Mouse (Mus musculus) embryonic facial prominence, embryonic 10.5 days (tissue): ENCODE results near the gene Asf1b. TPM values are rescaled to one million over a fixed set of nuclear protein-coding genes. Genes with fewer than 3 reads are reported as not detected.

Experiments used
- DNase-seq: peaks from one replicate; pipeline ENCODE4 v3.0.0-alpha.2; 2017; ENCODE audit warnings: low spot score
- H3K27ac ChIP-seq: fragments of 300-500 bp; sonication (generic); replicated peaks from 2 replicates; pipeline ENCODE4 v1.5.1; 2016; ENCODE audit warnings: mild to moderate bottlenecking
- H3K27me3 ChIP-seq: fragments of 300-500 bp; sonication (generic); replicated peaks from 2 replicates; pipeline ENCODE4 v1.6.1; 2016; ENCODE audit warnings: low read depth, mild to moderate bottlenecking; ENCODE audit not compliant: poor library complexity, severe bottlenecking
- H3K36me3 ChIP-seq: fragments of 300-500 bp; sonication (generic); replicated peaks from 2 replicates; pipeline ENCODE4 v1.6.1; 2016; ENCODE audit warnings: mild to moderate bottlenecking, moderate library complexity
- H3K4me1 ChIP-seq: fragments of 300-500 bp; sonication (generic); 2 replicates; pipeline ENCODE4 v1.6.1; 2016
- H3K4me3 ChIP-seq: fragments of 300-500 bp; sonication (generic); 2 replicates; pipeline ENCODE4 v1.5.1; 2016; ENCODE audit warnings: mild to moderate bottlenecking, moderate library complexity
- H3K9me3 ChIP-seq: fragments of 300-500 bp; sonication (generic); 2 replicates; pipeline ENCODE4 v1.6.1; 2016; ENCODE audit warnings: mild to moderate bottlenecking
- WGBS: fragments of 180-500 bp; shearing (Covaris S2); methylation state at CpG from one replicate; pipeline ENCODE4 v1.1.7; 2016; 5-methylcytosine and 5-hydroxymethylcytosine counted together
- polyA plus RNA-seq: library from polyadenylated mRNA; unstranded; fragments of >200 nt; fragmentation: Nextera tagmentation; extraction: Ambion mirVana; gene quantifications from 2 replicates; pipeline ENCODE4 v1.2.1, GENCODE M21; 2016

The Asf1b gene
- polyA plus RNA-seq: 95.4 and 105 TPM in 2 replicates

- under 1% methylated on average over 75 of the region's 75 CpGs for WGBS
- H3K4me1 ChIP-seq: peaks cover 23% of the 10 kb centered on the region
- no peaks in the 10 kb centered on the region for H3K27me3 ChIP-seq
- peak within 1 kb of the TSS; percentile 86 for H3K4me3 ChIP-seq
- H3K27ac ChIP-seq: peak within 1 kb of the TSS; percentile 81
- H3K9me3 ChIP-seq: no peaks in the 10 kb centered on the region
- H3K36me3 ChIP-seq: peaks cover 18% of the 10 kb centered on the region
- DNase-seq: peak; percentile 100
Measured at GRCm38 (mm10) chr8:83955106-83955957, at the start of gene Asf1b, which contains the start of gene Gm10644. Gene Asf1b (plus strand): TSS chr8:83955507. Gene Gm10644 (minus strand): TSS chr8:83955205.

- whole genome bisulfite sequencing: 89% methylated on average over 6 of the region's 6 CpGs
- Histone ChIP-seq H3K27ac (no peak overlapping the region), H3K4me1 (peaks cover 50% of the 10 kb centered on the region), H3K9me3 (no peaks in the 10 kb centered on the region), H3K36me3 (peaks cover 42% of the 10 kb centered on the region), H3K4me3 (no peak overlapping the region), H3K27me3 (no peaks in the 10 kb centered on the region)
- no peak for DNase-seq
Measured at GRCm38 (mm10) chr8:83908583-83908982, 46.7 kb upstream of the Asf1b start.

GRCm38 (mm10) chr8:83909311-83909710 lies 46.0 kb upstream of the Asf1b start:
- DNase-seq: no peak
- no peaks in the 10 kb centered on the region for H3K9me3 ChIP-seq
- peaks cover 42% of the 10 kb centered on the region for H3K36me3 ChIP-seq
- 61% methylated on average over 8 of the region's 8 CpGs for WGBS
- peaks cover 46% of the 10 kb centered on the region for H3K4me1 ChIP-seq
- no peak overlapping the region for H3K4me3 ChIP-seq
- H3K27ac ChIP-seq: 0 out of 2 replicates have a peak overlapping the region, but pooled peaks have one; percentile 20
- no peaks in the 10 kb centered on the region for H3K27me3 ChIP-seq

- no peak overlapping the region for H3K4me3 ChIP-seq
- 0 out of 2 replicates have a peak overlapping the region, but pooled peaks have one; percentile 21 for H3K27ac ChIP-seq
- no peaks in the 10 kb centered on the region for H3K9me3 ChIP-seq
- WGBS: 81% methylated on average over 5 of the region's 5 CpGs
- H3K27me3 ChIP-seq: no peaks in the 10 kb centered on the region
- peaks cover 44% of the 10 kb centered on the region for H3K4me1 ChIP-seq
- no peak for DNase-seq
- H3K36me3 ChIP-seq: peaks cover 40% of the 10 kb centered on the region
Measured at GRCm38 (mm10) chr8:83911809-83912731, 43.2 kb upstream of the Asf1b start.

GRCm38 (mm10) chr8:83914232-83914631 lies 41.1 kb upstream of the Asf1b start:
- 89% methylated on average over 3 of the region's 3 CpGs for WGBS
- Histone ChIP-seq H3K27ac (no peak overlapping the region), H3K27me3 (no peaks in the 10 kb centered on the region), H3K4me1 (peaks cover 32% of the 10 kb centered on the region), H3K4me3 (no peak overlapping the region), H3K9me3 (no peaks in the 10 kb centered on the region), H3K36me3 (peaks cover 48% of the 10 kb centered on the region)
- DNase-seq: no peak

GRCm38 (mm10) chr8:83914860-83915259 lies 40.4 kb upstream of the Asf1b start:
- peak overlapping the region; percentile 5; the same call in 1 of the 2 replicates for H3K27ac ChIP-seq
- no peaks in the 10 kb centered on the region for H3K27me3 ChIP-seq
- no peaks in the 10 kb centered on the region for H3K9me3 ChIP-seq
- no peak for DNase-seq
- no peak overlapping the region for H3K4me3 ChIP-seq
- peaks cover 49% of the 10 kb centered on the region for H3K36me3 ChIP-seq
- WGBS: 65% methylated on average over 5 of the region's 5 CpGs
- peaks cover 26% of the 10 kb centered on the region for H3K4me1 ChIP-seq

GRCm38 (mm10) chr8:83916015-83916414 lies 39.3 kb upstream of the Asf1b start:
- Histone ChIP-seq H3K4me1 (peaks cover 22% of the 10 kb centered on the region), H3K9me3 (no peaks in the 10 kb centered on the region), H3K27ac (no peak overlapping the region), H3K36me3 (peaks cover 57% of the 10 kb centered on the region), H3K4me3 (no peak overlapping the region), H3K27me3 (no peaks in the 10 kb centered on the region)
- whole genome bisulfite sequencing: 77% methylated on average over 5 of the region's 5 CpGs
- no peak for DNase-seq

- no peak for DNase-seq
- no peak overlapping the region for H3K27ac ChIP-seq
- H3K36me3 ChIP-seq: peaks cover 63% of the 10 kb centered on the region
- 86% methylated on average over 6 of the region's 6 CpGs for WGBS
- peaks cover 17% of the 10 kb centered on the region for H3K4me1 ChIP-seq
- H3K9me3 ChIP-seq: no peaks in the 10 kb centered on the region
- H3K4me3 ChIP-seq: no peak overlapping the region
- no peaks in the 10 kb centered on the region for H3K27me3 ChIP-seq
Measured at GRCm38 (mm10) chr8:83917566-83917965, 37.7 kb upstream of the Asf1b start.

- no peaks in the 10 kb centered on the region for H3K27me3 ChIP-seq
- peak; percentile 79 for DNase-seq
- H3K4me3 ChIP-seq: no peak overlapping the region
- WGBS: 75% methylated on average over 3 of the region's 3 CpGs
- H3K4me1 ChIP-seq: no peaks in the 10 kb centered on the region
- peaks cover 87% of the 10 kb centered on the region for H3K36me3 ChIP-seq
- no peaks in the 10 kb centered on the region for H3K9me3 ChIP-seq
- no peak overlapping the region for H3K27ac ChIP-seq
Measured at GRCm38 (mm10) chr8:83921558-83921957, 33.7 kb upstream of the Asf1b start.

GRCm38 (mm10) chr8:83922727-83923126 lies 32.6 kb upstream of the Asf1b start:
- peaks cover 91% of the 10 kb centered on the region for H3K36me3 ChIP-seq
- DNase-seq: no peak
- H3K27me3 ChIP-seq: no peaks in the 10 kb centered on the region
- 89% methylated on average over 8 of the region's 8 CpGs for WGBS
- H3K27ac ChIP-seq: no peak overlapping the region
- no peaks in the 10 kb centered on the region for H3K4me1 ChIP-seq
- no peaks in the 10 kb centered on the region for H3K9me3 ChIP-seq
- no peak overlapping the region for H3K4me3 ChIP-seq

- no peak overlapping the region for H3K4me3 ChIP-seq
- H3K27me3 ChIP-seq: no peaks in the 10 kb centered on the region
- DNase-seq: no peak
- H3K4me1 ChIP-seq: no peaks in the 10 kb centered on the region
- 86% methylated on average over 5 of the region's 5 CpGs for WGBS
- no peaks in the 10 kb centered on the region for H3K9me3 ChIP-seq
- no peak overlapping the region for H3K27ac ChIP-seq
- H3K36me3 ChIP-seq: peaks cover 95% of the 10 kb centered on the region
Measured at GRCm38 (mm10) chr8:83924585-83924984, 30.7 kb upstream of the Asf1b start.

GRCm38 (mm10) chr8:83926266-83926665 lies 29.0 kb upstream of the Asf1b start:
- 70% methylated on average over 7 of the region's 7 CpGs for WGBS
- no peak for DNase-seq
- Histone ChIP-seq H3K4me1 (no peaks in the 10 kb centered on the region), H3K36me3 (peaks cover 95% of the 10 kb centered on the region), H3K4me3 (no peak overlapping the region), H3K9me3 (no peaks in the 10 kb centered on the region), H3K27me3 (no peaks in the 10 kb centered on the region), H3K27ac (no peak overlapping the region)
